Mouse (Mus musculus) heart, adult 2 months (tissue): ENCODE results near the gene Rhot2. TPM values are rescaled to one million over a fixed set of nuclear protein-coding genes. Genes with fewer than 3 reads are reported as not detected.
A peak's percentile ranks its signal among the peaks of the same experiment; 100 is the strongest.

Experiments
- DNase-seq, 2 experiments: peaks; one replicate each; pipeline ENCODE4 v3.0.0; 2021
- H3K27ac ChIP-seq: fragments of 200-600 bp; 2 replicates; pipeline ENCODE4 v1.8.1; 2022
- H3K27me3 ChIP-seq: fragments of 200-500 bp; 2 replicates; pipeline ENCODE4 v1.6.1; 2012; ENCODE audit warnings: mild to moderate bottlenecking, low read length, inconsistent platforms, mixed read lengths; ENCODE audit not compliant: control insufficient read depth, insufficient read depth
- H3K36me3 ChIP-seq: fragments of 200-500 bp; 2 replicates; pipeline ENCODE4 v1.6.1; 2012; ENCODE audit warnings: low read length, inconsistent platforms; ENCODE audit not compliant: control insufficient read depth, insufficient read depth
- H3K4me1 ChIP-seq: fragments of 200-500 bp; 2 replicates; pipeline ENCODE4 v1.6.1; 2011; ENCODE audit warnings: low read length; ENCODE audit not compliant: control insufficient read depth, insufficient read depth
- H3K4me3 ChIP-seq: fragments of 200-600 bp; 2 replicates; pipeline ENCODE4 v1.8.1; 2022
- H3K79me2 ChIP-seq: fragments of 200-500 bp; replicated peaks from 2 replicates; pipeline ENCODE4 v1.6.1; 2012; ENCODE audit warnings: mild to moderate bottlenecking, inconsistent platforms, low read length, moderate library complexity, mixed read lengths; ENCODE audit not compliant: control insufficient read depth, insufficient read depth
- H3K9ac ChIP-seq: fragments of 200-500 bp; 2 replicates; pipeline ENCODE4 v1.6.1; 2012; ENCODE audit warnings: low read depth, mild to moderate bottlenecking, control low read depth, inconsistent platforms, low read length, mixed read lengths
- CTCF ChIP-seq: fragments of 200-600 bp; IDR thresholded peaks from 2 replicates; pipeline ENCODE4 v1.8.1; 2022; ENCODE audit warnings: antibody characterized with exemption, mild to moderate bottlenecking, moderate library complexity
- EP300 ChIP-seq: fragments of 200-500 bp; IDR thresholded peaks from 2 replicates; pipeline ENCODE4 v1.6.1; 2011; ENCODE audit warnings: low read depth, low read length, control low read depth; ENCODE audit not compliant: insufficient read depth
- POLR2A ChIP-seq: fragments of 200-500 bp; IDR thresholded peaks from 2 replicates; pipeline ENCODE4 v1.6.1; 2011; ENCODE audit warnings: mild to moderate bottlenecking, low read depth, low read length, control low read depth; ENCODE audit not compliant: insufficient read depth
- WGBS: fragments of 180-500 bp; shearing (Covaris S2); methylation state at CpG from one replicate; pipeline ENCODE4 v1.1.7; 2018; 5-methylcytosine and 5-hydroxymethylcytosine counted together
- intact Hi-C: fragments of 180-260 bp; cut with DNase I; formaldehyde crosslinking; loops from one replicate; pipeline ENCODE4 v1.15.1; 2025
- polyA plus RNA-seq: library from polyadenylated mRNA; depleted of rRNA; stranded (reverse); fragments of >200 nt; gene quantifications from 2 replicates; pipeline ENCODE4 v1.2.3, GENCODE M21; 2012
- total RNA-seq, 2 experiments: library from RNA; stranded (reverse); gene quantifications; 2 replicates each; pipeline ENCODE4 v1.2.3; 2021

The Rhot2 gene
- total and polyA plus RNA-seq, 3 experiments, result 120 to 209 (median 139) TPM

GRCm38 (mm10) chr17:25833291-25833663 lies 11.4 kb downstream of the Rhot2 start, which contains the start of gene Stub1:
Gene Stub1, minus strand, starts transcription at chr17:25833404.
- TF ChIP-seq POLR2A (no peak; the same call in none of the 2 replicates), CTCF (no peak), EP300 (no peak)
- WGBS, result under 1% methylated on average over 24 of the region's 24 CpGs
- H3K79me2 ChIP-seq, result peaks cover 2% of the 10 kb centered on the region
- peak within 1 kb of the TSS; percentile 85 for H3K9ac ChIP-seq
- no peaks in the 10 kb centered on the region for H3K27me3 ChIP-seq
- peak; percentile 93 to 94 for DNase-seq
- intact Hi-C loops, result loop anchor here (5.0 kb wide), 1 partner anchor 34 kb away; the partner anchor contains the start of gene Mcrip2
- no peaks in the 10 kb centered on the region; the same call in 1 of the 2 replicates for H3K36me3 ChIP-seq
- H3K4me1 ChIP-seq, result peaks cover 28% of the 10 kb centered on the region
- H3K4me3 ChIP-seq, result peak within 1 kb of the TSS; percentile 85
- H3K27ac ChIP-seq, result peak within 1 kb of the TSS; percentile 100

GRCm38 (mm10) chr17:25832436-25833290 lies 12.0 kb downstream of the Rhot2 start:
- H3K9ac ChIP-seq, result peak overlapping the region; percentile 85
- no peaks in the 10 kb centered on the region for H3K27me3 ChIP-seq
- peak overlapping the region; percentile 85 for H3K4me3 ChIP-seq
- WGBS, result under 1% methylated on average over 77 of the region's 77 CpGs
- DNase-seq, result peak; percentile 100
- H3K4me1 ChIP-seq, result peaks cover 26% of the 10 kb centered on the region
- no peaks in the 10 kb centered on the region; the same call in 1 of the 2 replicates for H3K36me3 ChIP-seq
- peaks cover 2% of the 10 kb centered on the region for H3K79me2 ChIP-seq
- H3K27ac ChIP-seq, result peak overlapping the region; percentile 100
- intact Hi-C loops, result loop anchor here (5.0 kb wide), 1 partner anchor 35 kb away; the partner anchor contains the start of gene Mcrip2
- TF ChIP-seq EP300, result 0 out of 2 replicates have a peak, but pooled peaks have one; percentile 8
- peak; percentile 83; the same call in 1 of the 2 replicates for TF ChIP-seq POLR2A
- no peak for TF ChIP-seq CTCF

- Histone ChIP-seq H3K36me3 (no peaks in the 10 kb centered on the region; the same call in 1 of the 2 replicates), H3K79me2 (peaks cover 2% of the 10 kb centered on the region), H3K27me3 (no peaks in the 10 kb centered on the region), H3K9ac (peak overlapping the region; percentile 85), H3K4me3 (peak overlapping the region; percentile 85), H3K27ac (peak overlapping the region; percentile 100), H3K4me1 (peaks cover 23% of the 10 kb centered on the region)
- DNase-seq, result no peak
- intact Hi-C loops, result loop anchor here (5.0 kb wide), 1 partner anchor 36 kb away; the partner anchor contains the start of gene Mcrip2
- WGBS, result 28% methylated on average over 21 of the region's 21 CpGs
- TF ChIP-seq EP300 (no peak), POLR2A (0 out of 2 replicates have a peak, but pooled peaks have one; percentile 10)
These were observed 13.0 kb downstream of the Rhot2 start for GRCm38 (mm10) chr17:25831451-25832281.

GRCm38 (mm10) chr17:25830806-25831431 lies 13.7 kb downstream of the Rhot2 start:
- Histone ChIP-seq H3K79me2 (peaks cover 2% of the 10 kb centered on the region), H3K36me3 (no peaks in the 10 kb centered on the region; the same call in 1 of the 2 replicates), H3K27me3 (no peaks in the 10 kb centered on the region), H3K27ac (no peak overlapping the region), H3K4me3 (no peak overlapping the region), H3K4me1 (peaks cover 20% of the 10 kb centered on the region), H3K9ac (no peak overlapping the region)
- no peak for DNase-seq
- 84% methylated on average over 14 of the region's 14 CpGs for WGBS
- TF ChIP-seq EP300 (no peak), CTCF (no peak), POLR2A (no peak)
- intact Hi-C loops, result loop anchor here (5.0 kb wide), 1 partner anchor 36 kb away; the partner anchor contains the start of gene Mcrip2

- 81% methylated on average over 4 of the region's 4 CpGs for WGBS
- H3K4me3 ChIP-seq, result no peak overlapping the region
- H3K9ac ChIP-seq, result no peak overlapping the region
- H3K4me1 ChIP-seq, result peaks cover 16% of the 10 kb centered on the region
- intact Hi-C loops, result loop anchor here (5.0 kb wide), 1 partner anchor 37 kb away; the partner anchor contains the start of gene Mcrip2
- H3K27me3 ChIP-seq, result no peaks in the 10 kb centered on the region
- TF ChIP-seq CTCF (no peak), POLR2A (no peak), EP300 (no peak)
- H3K79me2 ChIP-seq, result peaks cover 1% of the 10 kb centered on the region
- no peaks in the 10 kb centered on the region; the same call in 1 of the 2 replicates for H3K36me3 ChIP-seq
- DNase-seq, result no peak
- no peak overlapping the region for H3K27ac ChIP-seq
These were observed 14.4 kb downstream of the Rhot2 start for GRCm38 (mm10) chr17:25830200-25830753.
